In genomic region chr2:5851866-5852265, GRCm38 (mm10) we compare ENCODE assay signal across 25 mouse cellular contexts. TPM values are rescaled to one million over a fixed set of nuclear protein-coding genes. Genes with fewer than 3 reads are reported as not detected.
DNase-seq lines count a peak whose midpoint lies in the region; ATAC-seq and TF ChIP-seq lines count a peak whose summit lies in the region.
"Had no signal": no experiment of that assay in that cellular context is flagged by ENCODE, and none has a peak within 500 bp of the region (broad histone marks: within the 10 kb centered on the region; RNA-seq: fewer than 3 reads in every experiment).

No protein-coding gene starts in this region.

- no peak overlapping the region for H3K9ac ChIP-seq in stomach, postnatal 0 days (ENCODE audit: low read length)
- H3K9ac ChIP-seq: embryonic facial prominence, embryonic 13.5 days; forebrain, postnatal 0 days; heart, embryonic 12.5 days; heart, embryonic 15.5 days; hindbrain, embryonic 15.5 days had no signal

- ATAC-seq in stomach, postnatal 0 days (ENCODE audit: low FRiP score, low TSS enrichment), result peak; percentile 29; the same call in 1 of the 2 replicates
- ATAC-seq: activated CD4-positive, CD25-positive, alpha-beta regulatory T cell, adult 4 months; CD4-positive, CD25-positive, alpha-beta regulatory T cell, adult 4 months; forebrain, embryonic 14.5 days; forebrain, postnatal 0 days had no signal

- H3K36me3 ChIP-seq in stomach, postnatal 0 days (ENCODE audit: control insufficient read depth, insufficient read depth, low read length), result no peaks in the 10 kb centered on the region; the same call in 1 of the 2 replicates

- TF ChIP-seq EP300 in stomach, postnatal 0 days (optimal IDR thresholded peaks at IDR 0.05), result no peak

- H3K27me3 ChIP-seq in stomach, postnatal 0 days (ENCODE audit: control insufficient read depth, insufficient read depth, low read length), result no peaks in the 10 kb centered on the region
- H3K27me3 ChIP-seq: embryonic facial prominence, embryonic 13.5 days; heart, embryonic 12.5 days; heart, embryonic 15.5 days; hindbrain, embryonic 15.5 days had no signal

- intact Hi-C loops in heart, postnatal 25 days (cut with DNase I), result no loop called here

- H3K4me1 ChIP-seq in brown adipose tissue, adult 24 weeks (ENCODE audit: control insufficient read depth, insufficient read depth, insufficient read length, low read length), result no peaks in the 10 kb centered on the region
- no peaks in the 10 kb centered on the region for H3K4me1 ChIP-seq in stomach, postnatal 0 days (replicated peaks; ENCODE audit: control insufficient read depth, insufficient read depth)

- H3K27ac ChIP-seq in brown adipose tissue, adult 24 weeks (replicated peaks; ENCODE audit: low read depth, low read length), result peak overlapping the region; percentile 71
- peak overlapping the region; percentile 45; the same call in 1 of the 2 replicates for H3K27ac ChIP-seq in stomach, postnatal 0 days (replicated peaks)
- H3K27ac ChIP-seq: embryonic facial prominence, embryonic 13.5 days; gastrocnemius, adult 2 months; heart, embryonic 15.5 days; hindbrain, embryonic 15.5 days had no signal

- no peaks in the 10 kb centered on the region for H3K9me3 ChIP-seq in stomach, postnatal 0 days (ENCODE audit: control insufficient read depth, low read length)
- H3K9me3 ChIP-seq: embryonic facial prominence, embryonic 13.5 days; heart, embryonic 12.5 days; heart, embryonic 15.5 days; hindbrain, embryonic 15.5 days had no signal

- TF ChIP-seq CTCF in stomach, postnatal 0 days (IDR thresholded peaks at IDR 0.05; ENCODE audit: low read depth), result no peak

- no peak overlapping the region for H3K4me3 ChIP-seq in brown adipose tissue, adult 24 weeks (ENCODE audit: insufficient read depth, low read depth, low read length)
- H3K4me3 ChIP-seq in stomach, postnatal 0 days (ENCODE audit: low read depth, low read length), result no peak overlapping the region
- H3K4me3 ChIP-seq: embryonic facial prominence, embryonic 13.5 days; gastrocnemius, adult 2 months; heart, embryonic 12.5 days; heart, embryonic 15.5 days; hindbrain, embryonic 15.5 days had no signal

- 60% methylated on average over 5 of the region's 5 CpGs for WGBS in stomach, postnatal 0 days

- H3K4me2 ChIP-seq in stomach, postnatal 0 days (replicated peaks; ENCODE audit: low read depth), result no peak overlapping the region
- H3K4me2 ChIP-seq: embryonic facial prominence, embryonic 13.5 days; heart, embryonic 12.5 days; heart, embryonic 15.5 days; hindbrain, embryonic 15.5 days had no signal

- DNase-seq in heart, adult 11 months, result peak; percentile 70
- DNase-seq in heart, postnatal 25 days (ENCODE audit: low spot score), result no peak
- peak; percentile 18 to 23 for DNase-seq in layer of hippocampus, postnatal 36 days
- DNase-seq in layer of hippocampus, postnatal 25 days (ENCODE audit: extremely low spot score in 1 of 2, low spot score in 1 of 2), result no peak
- DNase-seq in stomach, postnatal 0 days (ENCODE audit: low spot score), result no peak
- DNase-seq in lung, adult 18-20 months, result no peak
- no peak for DNase-seq in lung, postnatal 25 days (ENCODE audit: low spot score)
- DNase-seq: cerebellum, adult 11 months; cerebellum, adult 2 months; cerebellum, adult 9-11 months; cerebellum, postnatal 25 days; forebrain, postnatal 0 days; gastrocnemius, adult 2 months; gastrocnemius, postnatal 14 days; heart, adult 18-20 months; heart, postnatal 10 days; heart, postnatal 4 days had no signal

RNA-seq across cellular contexts. Expression of gene Cdc123, which starts 6.9 kb away (rescaled TPM):
- 10 to 100 TPM; 71.7 to 74.0 TPM for total RNA-seq in heart, postnatal 25 days (2021)
- total RNA-seq in layer of hippocampus, postnatal 36 days (2021), result 100 to 1,000 TPM; 141 to 155 TPM
- total RNA-seq in layer of hippocampus, postnatal 25 days (2021), result 100 to 1,000 TPM; 126 to 140 TPM
- polyA plus RNA-seq in brown adipose tissue, adult 24 weeks (2012; ENCODE audit: insufficient read depth, insufficient read length, missing spikeins), result 101 and 126 TPM in 2 replicates
- 168 and 184 TPM in 2 replicates for polyA plus RNA-seq in stomach, postnatal 0 days (2015; fragmentation: Nextera tagmentation; extraction: Ambion mirVana)

RNA-seq across cellular contexts. Expression of gene Nudt5, which starts 7.0 kb away (rescaled TPM):
- 10 to 100 TPM; 13.7 to 15.7 TPM for total RNA-seq in heart, postnatal 25 days (2021)
- 10 to 100 TPM; 24.3 TPM for total RNA-seq in layer of hippocampus, postnatal 36 days (2021)
- total RNA-seq in layer of hippocampus, postnatal 25 days (2021), result 10 to 100 TPM; 22.2 to 22.7 TPM
- 72.0 and 99.9 TPM in 2 replicates for polyA plus RNA-seq in brown adipose tissue, adult 24 weeks (2012; ENCODE audit: insufficient read depth, insufficient read length, missing spikeins)
- polyA plus RNA-seq in stomach, postnatal 0 days (2015; fragmentation: Nextera tagmentation; extraction: Ambion mirVana), result 27.2 and 29.1 TPM in 2 replicates

RNA-seq across cellular contexts. Expression of gene Gm13199, which starts 10.9 kb away (rescaled TPM):
- not detected for total RNA-seq in heart, postnatal 25 days (2021)
- 1 to 10 TPM; 2.8 to 3.3 TPM for total RNA-seq in layer of hippocampus, postnatal 36 days (2021)
- total RNA-seq in layer of hippocampus, postnatal 25 days (2021), result 1 to 10 TPM in 1 of 2 experiments, under 1 TPM in 1; 0.89 to 2.5 TPM
- polyA plus RNA-seq in brown adipose tissue, adult 24 weeks (2012; ENCODE audit: insufficient read depth, insufficient read length, missing spikeins), result not detected in 2 replicates
- 0.25 and 0.32 TPM in 2 replicates for polyA plus RNA-seq in stomach, postnatal 0 days (2015; fragmentation: Nextera tagmentation; extraction: Ambion mirVana)
- total RNA-seq: gastrocnemius, adult 2 months; heart, adult 18-20 months; heart, postnatal 10 days had no signal

RNA-seq across cellular contexts. Expression of gene Sec61a2, which starts 43.4 kb away (rescaled TPM):
- total RNA-seq in heart, postnatal 25 days (2021), result 10 to 100 TPM; 13.9 to 14.1 TPM
- total RNA-seq in layer of hippocampus, postnatal 36 days (2021), result 100 to 1,000 TPM in 1 of 2 experiments, 10 to 100 TPM in 1; 92.0 to 108 TPM
- 100 to 1,000 TPM in 1 of 2 experiments, 10 to 100 TPM in 1; 76.2 to 103 TPM for total RNA-seq in layer of hippocampus, postnatal 25 days (2021)
- polyA plus RNA-seq in brown adipose tissue, adult 24 weeks (2012; ENCODE audit: insufficient read depth, insufficient read length, missing spikeins), result 11.4 and 17.1 TPM in 2 replicates
- 19.6 and 21.8 TPM in 2 replicates for polyA plus RNA-seq in stomach, postnatal 0 days (2015; fragmentation: Nextera tagmentation; extraction: Ambion mirVana)

Comparison
In these comparisons a context has a peak if more than half of its experiments do, and no peak if none do; other contexts are left out.
1. DNase-seq: peak in heart, adult 11 months (single experiment) and layer of hippocampus, postnatal 36 days (2 of 2); none in heart, postnatal 25 days (single experiment), layer of hippocampus, postnatal 25 days (0 of 2), stomach, postnatal 0 days (single experiment), lung, adult 18-20 months (0 of 2) and lung, postnatal 25 days (single experiment).